In genomic region chr6:36729811-36730210, GRCm38 (mm10) we compare ENCODE assay signal across 4 mouse cellular contexts.
DNase-seq lines count a peak whose midpoint lies in the region; TF ChIP-seq lines count a peak whose summit lies in the region.
"Not testable (repeated sequence)": the region's sequence is repeated elsewhere in the genome, so short reads cannot be mapped to it uniquely, and the experiment has no call there.

No protein-coding gene starts in this region.

- TF ChIP-seq POLR2A in kidney, adult 2 months (IDR thresholded peaks at IDR 0.05; ENCODE audit: low read depth, low read length), result not testable (repeated sequence)

- peak; percentile 23 for DNase-seq in kidney, adult 11 months
- peak; percentile 65 for DNase-seq in kidney, adult 2 months
- peak; percentile 28 to 50 for DNase-seq in kidney, adult 8-10 months
- DNase-seq in kidney, adult 9 months, result peak; percentile 70

- peak overlapping the region; percentile 78 for H3K27ac ChIP-seq in kidney, adult 2 months (ENCODE audit: insufficient read depth, low read depth, low read length)

- H3K4me3 ChIP-seq in kidney, adult 2 months (ENCODE audit: insufficient read depth, low read depth, low read length), result not testable (repeated sequence)

- 78% methylated on average over 7 of the region's 7 CpGs for WGBS in kidney, adult 2 months

- H3K27me3 ChIP-seq in kidney, adult 2 months (replicated peaks; ENCODE audit: control insufficient read depth, insufficient read depth, low read length), result not testable (repeated sequence)

- not testable (repeated sequence) for H3K36me3 ChIP-seq in kidney, adult 2 months (ENCODE audit: control insufficient read depth, insufficient read depth, low read length)

- not testable (repeated sequence) for H3K4me1 ChIP-seq in kidney, adult 2 months (ENCODE audit: control insufficient read depth, insufficient read depth, low read length)

- TF ChIP-seq CTCF in kidney, adult 2 months (conservative IDR thresholded peaks at IDR 0.05; ENCODE audit: insufficient read depth, insufficient read length, low read depth, low read length), result not testable (repeated sequence)
